Mouse (Mus musculus): ENCODE data around the gene Nudt22.

The Nudt22 gene

GRCm38 (mm10) chr19:6977759-6978638 is 17.9 kb downstream of the Nudt22 start:
- no peak for DNase-seq (ENCODE audit: low spot score in 2 of 2)

- DNase-seq (ENCODE audit: low spot score in 2 of 2), result peak; percentile 77 to 85
These were observed 20.1 kb downstream of the Nudt22 start, which contains the start of gene Plcb3 for GRCm38 (mm10) chr19:6975537-6976521. Plcb3 (minus strand) TSS chr19:6976470.

- DNase-seq (ENCODE audit: low spot score in 2 of 2), result peak; percentile 68 to 78
These were observed 21.4 kb downstream of the Nudt22 start, which contains the start of gene Ppp1r14b for GRCm38 (mm10) chr19:6974211-6975205. Ppp1r14b (plus strand) TSS chr19:6974968.

GRCm38 (mm10) chr19:6973581-6974190 is 22.2 kb downstream of the Nudt22 start:
- DNase-seq (ENCODE audit: low spot score in 2 of 2), result no peak

- no peak for DNase-seq (ENCODE audit: low spot score in 2 of 2)
These were observed 23.5 kb downstream of the Nudt22 start for GRCm38 (mm10) chr19:6972247-6972917.

GRCm38 (mm10) chr19:6971644-6972043 is 24.3 kb downstream of the Nudt22 start:
- no peak for DNase-seq (ENCODE audit: low spot score in 2 of 2)

- no peak for DNase-seq (ENCODE audit: low spot score in 2 of 2)
These were observed 25.3 kb downstream of the Nudt22 start for GRCm38 (mm10) chr19:6970460-6971085.

GRCm38 (mm10) chr19:6969665-6970381 is 26.1 kb downstream of the Nudt22 start:
- DNase-seq (ENCODE audit: low spot score in 2 of 2), result no peak

GRCm38 (mm10) chr19:6969291-6969664 is 26.6 kb downstream of the Nudt22 start:
- no peak for DNase-seq (ENCODE audit: low spot score in 2 of 2)

- no peak for DNase-seq (ENCODE audit: low spot score in 2 of 2)
These were observed 27.2 kb downstream of the Nudt22 start for GRCm38 (mm10) chr19:6968491-6969271.

- DNase-seq (ENCODE audit: low spot score in 2 of 2), result no peak
These were observed 39.5 kb downstream of the Nudt22 start for GRCm38 (mm10) chr19:6956461-6956860.

GRCm38 (mm10) chr19:6955424-6955823 is 40.5 kb downstream of the Nudt22 start:
- DNase-seq (ENCODE audit: low spot score in 2 of 2), result no peak

GRCm38 (mm10) chr19:6954046-6954445 is 41.9 kb downstream of the Nudt22 start:
- no peak for DNase-seq (ENCODE audit: low spot score in 2 of 2)

GRCm38 (mm10) chr19:6952712-6953037 is 43.2 kb downstream of the Nudt22 start:
- DNase-seq (ENCODE audit: low spot score in 2 of 2), result no peak

- DNase-seq (ENCODE audit: low spot score in 2 of 2), result peak; percentile 70 to 83
These were observed 43.8 kb downstream of the Nudt22 start for GRCm38 (mm10) chr19:6951994-6952711.

GRCm38 (mm10) chr19:6951381-6951968 is 44.4 kb downstream of the Nudt22 start:
- DNase-seq (ENCODE audit: low spot score in 2 of 2), result peak; percentile 90 to 92

- peak in 1 of 2 experiments; percentile 44 for DNase-seq (ENCODE audit: low spot score in 2 of 2)
These were observed 45.2 kb downstream of the Nudt22 start for GRCm38 (mm10) chr19:6950613-6951153.

Data from frontal cortex, postnatal 10 days (tissue).